Mouse (Mus musculus) stomach, postnatal 0 days (tissue): ENCODE data around the gene Nos1.

ENCODE experiments used
- CTCF ChIP-seq: IDR thresholded peaks from 2 replicates; pipeline ENCODE4 v1.5.1; 2016; ENCODE audit warnings: antibody characterized with exemption, low read depth, mild to moderate bottlenecking, moderate library complexity
- EP300 ChIP-seq: optimal IDR thresholded peaks from 2 replicates; pipeline ENCODE3; 2016; ENCODE audit warnings: antibody characterized with exemption

DNA sequence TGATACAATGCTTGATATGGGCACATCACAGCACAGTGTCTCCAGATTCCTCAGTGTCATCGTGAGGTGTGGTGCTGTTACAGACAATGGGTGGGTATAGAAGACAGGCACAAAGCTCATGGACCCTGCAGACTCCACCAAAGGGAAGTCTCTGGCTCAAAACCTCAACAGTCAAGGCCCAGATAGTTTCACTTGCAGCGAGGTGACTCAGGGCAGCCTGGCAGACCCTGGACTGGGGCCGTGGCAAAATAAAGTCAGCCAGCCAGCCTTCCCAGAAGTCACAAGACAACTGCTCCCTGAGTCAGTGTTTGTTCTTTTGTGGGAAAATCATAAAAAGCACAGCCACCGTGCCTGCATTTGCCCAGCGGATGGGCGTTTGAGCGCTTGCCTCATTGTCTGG is 93.4 kb downstream of the Nos1 start:
- TF ChIP-seq CTCF (no peak), EP300 (no peak)
